Mouse (Mus musculus) retina, embryonic 14.5 days (tissue): ENCODE measurements around the gene R3hdm4.

Experiments used
- DNase-seq: peaks from one replicate; pipeline ENCODE4 v3.0.0-alpha.2; 2015; ENCODE audit warnings: low spot score

Gene R3hdm4

DNA sequence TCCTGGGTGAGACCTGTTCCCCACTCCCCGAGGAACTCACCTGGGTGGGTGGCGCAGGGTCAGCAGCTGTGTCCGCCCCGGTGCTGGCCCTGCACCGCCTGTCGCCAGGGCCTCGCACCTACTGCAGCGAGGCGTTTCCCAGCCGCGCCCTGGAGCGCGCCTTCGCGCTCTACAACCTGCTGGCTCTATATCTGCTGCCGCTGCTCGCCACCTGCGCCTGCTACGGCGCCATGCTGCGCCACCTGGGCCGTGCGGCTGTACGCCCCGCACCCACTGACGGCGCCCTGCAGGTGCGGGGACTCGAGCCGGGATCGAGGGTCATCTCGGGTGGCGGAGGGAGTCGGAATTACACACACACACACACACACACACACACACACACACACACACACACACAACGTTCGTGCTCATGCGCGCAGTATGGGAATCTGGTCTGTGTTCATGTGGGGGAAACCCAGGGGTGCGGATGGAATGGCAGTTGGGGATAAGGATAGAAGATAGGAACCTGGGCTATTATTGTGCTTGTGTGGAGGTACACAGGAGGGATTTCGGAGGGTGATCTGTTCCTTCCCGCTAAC, at the start of gene R3hdm4:
R3hdm4 (minus strand) TSS at position 251 of the 578 bp plus-strand sequence.
- DNase-seq, result peak; percentile 47

DNA sequence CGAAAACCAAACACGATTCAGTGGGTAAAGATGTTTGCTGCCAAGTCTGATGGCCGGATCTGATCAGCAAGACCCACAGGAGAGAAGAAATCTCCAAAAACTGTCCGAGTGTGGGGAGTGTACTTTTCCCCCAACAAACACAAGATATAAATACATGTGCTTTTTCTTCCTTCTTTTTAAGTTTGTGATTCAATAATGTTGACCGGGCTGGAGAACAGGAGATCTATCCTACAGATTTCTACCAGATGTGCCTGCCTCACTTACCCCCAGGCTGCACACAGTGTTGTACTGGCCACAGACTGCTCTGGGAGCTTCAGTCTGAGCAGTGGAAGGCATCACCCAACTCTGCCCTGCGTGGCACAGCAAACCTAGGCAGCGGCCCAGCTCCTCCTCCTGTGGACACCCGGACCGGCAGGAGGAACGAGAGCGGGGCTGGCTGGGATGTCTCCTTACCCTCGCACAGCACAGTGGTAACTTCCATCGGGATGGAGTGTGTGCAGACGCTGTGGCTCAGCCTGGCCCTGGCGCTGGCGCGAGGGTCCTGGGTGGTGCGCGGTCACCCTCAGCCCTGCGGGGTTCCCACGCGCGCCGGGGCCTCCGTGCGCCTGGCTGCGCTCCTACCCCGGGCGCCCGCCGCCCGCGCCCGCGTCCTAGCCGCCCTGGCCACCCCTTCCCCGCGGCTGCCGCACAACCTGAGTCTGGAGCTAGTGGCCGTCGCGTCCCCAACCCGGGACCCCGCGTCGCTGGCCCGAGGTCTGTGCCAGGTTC, 49.6 kb upstream of the R3hdm4 start, which contains the start of gene Grin3b:
Grin3b (plus strand) TSS at position 301 of the 768 bp plus-strand sequence.
- no peak for DNase-seq

DNA sequence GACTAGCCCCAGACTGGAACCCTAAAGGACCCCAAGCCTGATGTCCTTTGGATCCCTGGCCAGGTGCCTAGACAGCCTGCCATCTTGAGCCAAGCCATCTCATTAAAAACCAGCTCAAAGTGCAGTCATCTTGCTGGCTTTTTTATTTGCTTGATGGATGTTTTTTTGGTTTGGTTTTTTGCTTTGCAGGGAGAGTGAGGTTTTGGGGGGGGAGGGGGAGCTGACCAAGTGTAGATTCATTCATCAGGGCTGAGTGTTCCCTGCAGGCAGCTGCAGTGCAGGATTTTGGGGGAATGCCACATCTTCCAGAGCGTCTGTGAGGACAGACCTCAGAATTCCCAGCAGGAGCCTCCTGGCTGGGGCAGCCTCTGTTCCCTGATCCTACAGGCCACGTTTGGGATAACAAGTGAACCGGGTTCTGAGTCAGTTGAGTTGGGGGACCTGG, 48.1 kb upstream of the R3hdm4 start:
- DNase-seq, result no peak

DNA sequence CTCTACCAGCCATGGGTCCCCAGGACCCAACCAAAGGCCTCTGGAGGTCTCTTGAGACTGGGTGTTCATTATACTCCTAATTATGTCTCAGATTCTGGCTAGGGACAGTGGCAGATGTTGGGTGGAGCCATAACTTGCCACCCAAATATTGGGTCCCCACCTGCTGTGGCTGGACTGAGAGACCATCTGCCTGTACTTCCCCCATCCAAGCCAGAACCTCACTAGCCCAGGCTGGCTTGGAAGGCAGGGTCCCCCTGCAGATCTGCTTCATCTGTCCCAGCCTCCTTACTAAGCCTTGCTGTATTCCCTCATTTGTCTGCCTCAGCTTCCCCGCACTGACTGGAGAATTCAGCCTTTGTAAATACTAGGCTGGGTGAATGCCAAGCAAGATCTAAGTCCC, 47.2 kb upstream of the R3hdm4 start:
- DNase-seq, result no peak

DNA sequence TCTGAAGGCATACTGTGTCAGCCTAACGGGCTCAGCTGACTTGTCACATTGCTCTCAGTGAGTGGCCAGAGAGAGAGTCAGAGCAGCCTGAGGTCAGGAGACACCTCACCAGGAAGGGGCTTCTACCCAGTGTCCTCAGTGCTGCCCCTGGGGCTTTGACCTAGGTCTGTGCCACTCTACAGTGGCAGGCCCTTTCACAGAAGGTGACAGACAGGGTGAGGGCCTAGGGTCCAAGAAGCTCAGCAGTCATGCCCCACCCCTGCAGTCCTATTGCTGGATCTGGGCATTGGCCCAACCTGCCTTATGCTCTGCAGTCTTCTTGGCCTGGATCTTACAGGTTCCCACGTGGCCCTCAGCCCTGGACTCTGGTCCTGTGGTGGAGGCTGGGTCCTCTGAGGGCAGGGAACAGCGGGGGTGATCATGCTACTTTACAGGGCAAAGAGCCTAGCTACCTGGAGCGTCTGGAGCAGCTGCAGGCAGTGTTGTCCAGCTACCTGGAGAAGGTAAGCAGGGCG, 45.9 kb upstream of the R3hdm4 start:
- DNase-seq, result no peak

DNA sequence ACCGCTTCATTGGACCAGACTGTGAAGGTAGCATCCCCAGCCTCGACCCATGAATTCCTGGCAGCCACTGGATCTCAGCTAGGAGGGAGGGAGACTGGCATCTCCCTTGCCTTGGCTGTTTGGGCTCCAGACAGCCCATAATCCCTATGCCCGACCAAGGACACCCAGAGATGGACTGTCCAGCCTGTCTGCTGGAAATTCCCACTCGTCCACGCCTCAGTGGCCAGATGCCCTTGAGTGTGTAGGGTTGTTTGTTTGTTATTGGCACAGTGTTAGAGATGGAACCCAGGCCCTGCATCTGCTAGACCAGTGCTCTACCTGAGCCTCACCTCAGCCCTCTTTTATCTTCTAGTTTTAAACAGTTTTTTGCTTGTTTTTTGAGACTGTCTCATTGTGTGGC, 44.3 kb upstream of the R3hdm4 start:
- no peak for DNase-seq

DNA sequence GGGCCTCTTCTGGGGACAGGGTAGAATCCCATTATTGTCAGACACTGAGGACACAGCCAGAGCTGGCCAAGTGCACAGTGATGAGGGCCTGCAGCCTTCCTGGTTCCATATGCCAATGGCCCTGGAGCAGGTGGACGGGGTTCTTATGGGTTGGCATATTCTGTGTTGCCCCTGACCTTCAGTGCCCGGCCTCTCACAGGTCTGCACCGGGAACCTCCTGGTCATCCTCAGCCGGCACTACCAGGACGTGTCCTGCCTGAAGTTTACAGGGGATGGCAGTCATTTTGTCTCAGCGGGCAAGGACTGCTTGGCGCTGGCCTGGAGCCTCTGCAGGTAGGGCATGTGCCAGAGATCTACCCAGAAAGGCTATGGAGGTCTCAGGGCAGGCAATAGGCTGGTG, 43.7 kb upstream of the R3hdm4 start:
- no peak for DNase-seq

DNA sequence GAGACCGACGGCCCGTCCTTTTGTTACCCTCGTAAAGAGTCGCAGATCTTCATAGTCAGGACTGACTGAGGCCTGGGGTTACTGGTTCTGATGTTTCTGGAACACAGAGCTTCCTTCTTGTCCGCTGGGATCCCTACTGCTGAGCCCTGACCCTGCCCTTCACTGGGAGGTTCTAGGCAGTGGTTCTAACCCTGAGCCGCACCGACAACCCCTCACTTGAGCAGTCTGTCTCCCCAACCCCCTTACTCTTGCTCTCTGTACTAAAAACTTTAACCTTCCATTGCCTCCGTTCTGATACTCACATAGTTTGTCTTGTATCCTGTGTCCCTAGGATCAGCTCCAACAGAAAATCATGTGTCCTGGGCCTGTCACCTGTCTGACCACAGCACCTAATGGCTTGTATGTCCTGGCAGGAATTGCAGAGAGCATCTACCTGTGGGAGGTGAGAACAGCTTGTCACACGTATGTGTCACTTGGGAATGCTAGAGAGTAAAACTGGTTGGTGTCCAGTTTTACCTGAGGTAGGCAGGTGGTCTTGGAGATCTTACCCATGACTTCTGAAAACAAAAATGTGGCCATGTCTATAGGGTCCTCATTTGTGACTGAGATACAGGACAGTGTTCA, 39.8 kb upstream of the R3hdm4 start:
- no peak for DNase-seq

DNA sequence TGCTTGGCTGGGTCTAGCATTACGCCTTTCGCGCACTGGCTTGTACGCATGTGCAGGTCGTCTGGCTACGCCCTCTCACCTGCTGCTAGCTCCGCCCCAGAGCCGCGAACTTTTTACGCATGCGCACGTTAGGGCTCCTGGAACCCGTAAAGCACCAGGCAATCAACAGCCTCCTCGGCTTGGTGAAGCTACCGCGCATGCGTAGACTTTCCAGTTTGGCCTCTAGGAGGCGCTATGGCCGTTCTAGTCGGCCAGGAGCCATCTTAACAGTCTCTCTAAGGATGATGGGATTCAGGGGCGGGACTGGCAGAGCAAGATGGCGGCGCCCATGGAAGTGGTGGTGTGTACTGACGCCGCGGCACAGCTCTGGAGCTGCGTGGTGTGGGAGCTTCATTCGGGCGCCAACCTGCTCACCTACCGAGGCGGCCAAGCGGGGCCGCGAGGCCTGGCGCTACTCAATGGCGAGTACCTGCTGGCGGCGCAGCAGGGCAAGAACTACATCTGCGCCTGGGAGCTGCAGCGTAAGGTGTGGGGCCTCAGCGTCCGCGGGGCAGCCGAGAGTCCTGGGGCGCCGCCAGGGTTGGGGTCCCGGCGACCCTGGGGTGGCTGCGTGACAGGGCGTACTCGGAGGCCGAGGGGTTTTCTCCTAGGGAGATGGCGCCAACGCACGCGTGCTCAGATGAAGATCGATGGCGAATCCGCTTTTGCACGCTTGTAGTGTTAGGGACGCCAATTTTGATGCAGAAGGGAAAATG, 39.0 kb upstream of the R3hdm4 start, which contains the start of gene Wdr18:
Wdr18 (plus strand) TSS at position 306 of the 755 bp plus-strand sequence.
- peak; percentile 100 for DNase-seq

DNA sequence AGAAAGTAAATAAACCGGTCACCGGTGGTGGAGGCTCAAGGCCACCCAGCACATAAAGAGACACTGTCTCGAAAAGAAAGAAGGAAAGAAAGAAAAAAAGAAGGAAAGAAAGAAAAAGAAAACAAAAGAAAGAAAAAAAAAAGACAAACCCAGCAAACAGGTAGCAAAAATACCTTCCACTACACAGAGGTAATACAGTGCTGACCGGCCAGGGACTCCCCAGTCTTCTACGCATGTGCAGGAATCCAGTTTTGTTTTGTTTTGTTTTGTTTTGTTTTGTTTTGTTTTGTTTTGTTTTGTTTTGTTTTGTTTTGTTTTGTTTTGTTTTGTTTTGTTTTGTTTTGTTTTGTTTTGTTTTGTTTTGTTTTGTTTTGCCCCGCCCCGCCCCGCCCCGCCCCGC, 38.4 kb upstream of the R3hdm4 start:
- peak; percentile 44 for DNase-seq

DNA sequence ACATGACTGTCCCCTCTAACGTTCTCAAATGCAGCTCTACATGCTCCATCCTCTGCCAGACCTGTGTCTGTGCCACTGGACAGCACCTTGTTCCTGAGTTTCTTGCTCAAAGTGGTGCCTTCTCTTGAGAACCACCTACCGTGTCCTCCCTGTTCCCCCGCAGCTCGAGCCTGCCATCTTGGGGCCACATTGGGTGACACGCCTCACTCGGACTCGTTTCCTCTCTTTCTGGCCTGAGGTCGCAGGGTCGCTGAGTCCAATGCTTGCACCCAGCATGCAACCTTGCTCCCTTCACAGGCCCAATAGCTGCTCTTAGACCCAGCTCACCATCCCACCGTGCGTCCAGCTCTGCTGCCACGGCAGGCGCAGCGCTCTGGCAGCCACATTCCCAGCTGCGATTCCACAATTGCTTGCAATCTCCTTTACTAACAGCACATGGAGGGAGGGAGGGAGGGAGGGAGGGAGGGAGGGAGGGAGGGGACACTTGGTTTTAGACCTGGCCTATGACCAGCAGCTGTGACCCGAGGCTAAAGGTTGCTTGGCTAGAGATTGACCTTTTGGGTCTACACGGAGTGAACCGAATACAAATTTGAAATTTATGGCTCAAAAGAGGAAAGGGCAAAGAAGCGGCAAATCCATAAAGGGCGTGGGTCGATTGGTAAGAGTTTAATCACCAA, 37.3 kb upstream of the R3hdm4 start:
- DNase-seq, result peak; percentile 86

DNA sequence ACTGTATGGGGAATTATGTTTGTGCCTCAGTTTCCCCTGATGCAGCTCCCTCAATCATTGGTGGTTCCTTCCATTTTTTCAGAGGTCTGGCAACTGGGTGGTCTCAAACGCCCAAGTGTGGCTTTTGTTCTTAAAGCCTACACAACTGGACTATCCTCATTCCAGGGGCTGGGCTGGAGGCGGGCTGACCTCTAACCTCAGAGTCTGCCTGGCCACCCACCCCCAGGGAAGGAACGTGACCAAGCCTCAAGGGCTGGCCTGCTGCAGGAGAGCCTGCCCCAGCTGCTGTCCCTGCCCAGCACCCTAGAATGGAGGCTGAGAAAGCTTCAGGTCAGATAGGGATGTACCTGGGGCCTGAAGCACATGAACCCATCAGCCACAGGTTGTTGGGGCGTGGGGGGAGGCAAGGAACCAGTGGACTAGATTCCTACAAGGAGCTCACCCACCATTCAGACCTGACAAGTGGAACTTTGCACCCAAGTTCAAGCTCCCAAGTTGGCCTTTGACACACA, 35.7 kb upstream of the R3hdm4 start:
- DNase-seq, result no peak

DNA sequence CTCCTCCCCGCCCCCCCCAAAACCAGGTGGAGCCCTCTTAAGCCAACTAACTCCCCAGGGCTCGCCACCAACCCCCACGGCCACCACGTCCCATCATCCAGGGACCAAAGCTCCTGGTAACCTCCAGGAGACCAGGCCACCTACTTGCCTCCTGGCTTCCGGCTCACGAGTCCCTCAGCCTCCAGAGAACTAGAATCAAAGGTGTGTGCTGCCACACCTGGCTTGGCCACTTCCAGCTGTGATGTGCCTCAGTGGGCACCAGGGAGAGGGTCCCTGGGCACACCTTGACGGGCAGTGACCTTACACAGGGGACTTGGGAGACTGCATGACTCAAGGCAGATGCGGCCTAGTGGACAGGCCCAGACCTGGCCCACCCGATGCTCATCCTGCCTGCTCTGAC, 34.7 kb upstream of the R3hdm4 start:
- no peak for DNase-seq

DNA sequence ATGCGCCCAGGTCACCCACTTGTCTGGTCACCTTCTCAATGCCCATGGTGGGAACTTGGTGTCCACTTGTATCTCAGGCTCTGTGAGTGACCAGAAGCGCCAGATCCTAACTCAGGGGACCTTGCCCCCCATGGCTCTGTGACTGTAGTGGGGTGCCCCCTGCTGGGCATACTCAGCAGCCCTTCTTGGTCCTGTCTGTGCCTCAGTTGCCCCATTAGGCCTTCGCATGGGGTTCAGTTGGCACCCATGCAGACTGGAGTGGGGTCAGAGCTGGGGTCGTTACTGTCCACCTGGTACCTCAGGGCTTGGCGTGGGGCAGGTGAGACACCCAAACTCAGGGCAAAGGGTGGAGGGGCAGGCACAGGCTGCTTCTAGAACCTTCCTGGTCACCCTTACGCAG, 32.9 kb upstream of the R3hdm4 start:
- peak; percentile 44 for DNase-seq

DNA sequence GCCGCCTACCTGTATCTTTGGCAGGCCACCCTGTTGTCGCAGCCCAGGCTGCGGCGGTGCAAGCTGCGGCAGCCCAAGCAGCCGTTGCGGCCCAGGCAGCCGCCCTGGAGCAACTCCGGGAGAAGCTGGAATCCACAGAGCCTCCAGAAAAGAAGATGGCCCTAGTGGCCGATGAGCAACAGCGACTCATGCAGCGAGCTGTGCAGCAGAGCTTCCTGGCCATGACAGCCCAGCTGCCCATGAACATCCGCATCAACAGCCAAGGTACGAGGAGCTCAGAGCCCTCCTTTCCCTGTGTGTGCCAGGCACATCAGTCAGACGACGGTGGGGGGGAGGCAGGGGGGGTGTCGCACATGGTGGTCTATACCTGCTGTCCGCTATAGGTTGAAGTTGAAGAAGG, 29.7 kb upstream of the R3hdm4 start:
- DNase-seq, result no peak

DNA sequence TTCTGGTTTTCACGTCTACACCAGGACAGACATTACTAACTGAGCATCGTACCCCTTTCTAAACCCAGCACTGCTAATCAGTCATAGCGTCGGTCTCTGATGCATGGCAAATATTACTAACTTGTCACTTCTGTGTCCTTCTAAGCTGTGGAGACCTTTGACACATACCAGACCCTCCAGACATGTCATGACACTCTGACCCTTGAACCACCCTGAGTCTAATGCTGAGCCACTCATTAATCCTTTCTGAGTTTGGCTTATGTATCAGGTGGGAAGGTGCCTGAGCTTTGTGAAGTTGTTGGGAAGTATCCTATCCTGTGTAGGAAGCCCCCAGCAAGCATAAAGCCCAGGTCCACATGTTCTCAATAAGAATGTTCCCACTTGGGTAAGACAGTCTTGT, 28.9 kb upstream of the R3hdm4 start:
- DNase-seq, result no peak

DNA sequence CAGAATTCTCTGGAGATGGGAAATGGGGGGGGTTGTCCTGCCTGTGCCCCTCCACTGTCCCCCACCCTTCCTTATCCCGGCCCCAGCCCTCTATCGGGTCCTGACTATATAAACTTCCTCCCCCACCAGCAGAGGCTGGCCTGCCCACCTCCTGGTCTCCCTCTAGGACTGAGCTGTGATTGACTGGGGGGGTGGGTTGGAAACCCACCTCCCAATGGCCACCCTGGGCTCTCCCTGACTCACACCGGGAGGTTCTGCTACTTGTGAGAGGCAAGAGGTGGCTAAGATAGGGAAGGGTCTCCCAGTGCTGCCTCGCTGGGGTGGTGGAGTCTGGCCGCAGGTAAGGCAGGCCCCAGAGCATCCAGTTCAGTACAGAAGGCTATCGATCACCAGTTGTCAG, 26.5 kb upstream of the R3hdm4 start:
- DNase-seq, result no peak

DNA sequence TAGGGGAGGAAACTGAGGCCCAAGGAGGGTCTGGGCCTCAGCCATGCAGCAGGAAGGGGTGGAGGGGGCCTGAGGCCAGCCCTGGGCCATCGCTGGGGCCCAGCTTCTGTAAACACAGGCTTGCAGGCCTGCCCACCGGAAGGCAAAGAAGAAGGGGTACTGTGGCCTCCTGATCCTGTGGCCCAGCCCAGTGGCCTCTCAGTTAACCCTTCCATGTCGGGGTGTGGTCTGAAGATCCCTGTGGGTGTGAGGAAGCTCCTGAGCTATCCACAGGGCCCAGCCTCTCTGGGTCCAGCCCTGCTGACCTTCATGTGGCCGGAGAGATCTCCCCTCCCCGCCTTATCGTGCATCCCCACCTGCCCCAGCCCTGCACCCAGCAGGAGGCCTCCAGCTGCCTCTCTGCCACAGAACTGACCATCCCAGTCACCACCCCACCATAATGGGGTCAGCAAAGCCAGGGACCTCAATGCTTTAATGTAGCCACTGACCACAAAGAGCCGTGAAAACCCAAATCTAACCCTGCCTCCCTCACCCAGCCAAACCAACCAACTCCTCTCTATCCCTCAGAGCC, 25.8 kb upstream of the R3hdm4 start:
- DNase-seq, result peak; percentile 62

DNA sequence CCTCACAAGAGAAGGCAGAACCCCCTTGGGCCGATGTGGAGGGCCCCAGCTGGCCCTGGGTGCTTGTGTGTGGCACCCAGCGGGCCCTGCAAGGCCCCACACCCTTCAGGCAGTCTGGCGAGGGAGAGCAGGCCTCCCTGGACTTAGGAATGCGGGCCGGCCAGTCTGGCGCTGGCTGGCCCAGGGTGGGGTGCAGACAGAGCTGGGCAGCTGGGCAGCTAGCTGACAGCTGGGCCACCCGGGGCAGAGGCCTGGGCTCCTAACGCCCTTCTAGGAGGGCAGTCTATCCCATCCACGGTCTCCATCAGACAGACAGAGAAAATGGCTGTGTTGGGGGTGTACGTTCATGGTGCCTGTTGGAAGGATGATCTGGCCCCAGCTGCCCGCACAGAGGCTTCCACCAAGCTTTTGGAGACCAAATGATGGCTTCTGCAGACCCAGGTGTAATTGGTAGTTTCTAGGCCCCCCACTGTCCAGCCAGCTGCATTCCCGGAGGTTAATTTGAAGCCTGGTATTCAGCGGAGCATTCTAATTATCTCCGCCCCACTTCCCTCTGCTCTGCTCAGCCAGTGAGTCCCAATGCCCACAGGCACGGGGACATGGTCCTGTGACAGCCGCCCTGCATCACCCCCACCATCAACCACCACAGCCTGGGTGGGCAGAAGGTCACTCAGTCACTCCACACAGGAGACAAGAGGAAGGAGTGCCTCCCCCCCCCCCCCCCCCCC, 24.7 kb upstream of the R3hdm4 start:
- DNase-seq, result peak; percentile 95

DNA sequence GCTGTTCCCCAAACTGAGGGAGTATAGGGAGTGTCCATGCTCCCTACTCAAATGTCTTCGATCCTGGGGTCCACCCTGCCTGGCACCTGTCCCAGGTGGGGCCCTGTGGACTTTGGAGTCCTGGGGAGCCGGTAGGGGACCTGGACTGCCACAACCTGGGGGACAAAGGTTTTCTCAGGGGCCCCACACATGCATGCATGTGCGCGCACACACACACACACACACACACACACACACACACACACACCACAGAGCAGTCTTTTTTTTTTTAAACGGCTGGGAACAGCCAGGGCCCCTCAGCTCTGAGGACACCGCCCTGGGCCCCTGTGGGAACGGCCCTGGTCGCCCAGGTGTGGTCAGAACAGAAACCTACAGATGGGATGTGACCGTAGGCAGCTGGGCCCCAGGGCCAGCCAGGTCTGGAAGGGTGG, 22.5 kb upstream of the R3hdm4 start:
- DNase-seq, result no peak
